Mouse (Mus musculus) duodenum, adult 2 months (tissue): ENCODE measurements around the gene Kansl1. TPM values are rescaled to one million over a fixed set of nuclear protein-coding genes. Genes with fewer than 3 reads are reported as not detected.

Source experiments
- polyA plus RNA-seq: library from polyadenylated mRNA; depleted of rRNA; stranded (reverse); fragments of >200 nt; gene quantifications from 2 replicates; pipeline ENCODE4 v1.2.3, GENCODE M21; 2012; ENCODE audit warnings: low replicate concordance; rRNA removed

Gene Kansl1
- 37.8 and 52.2 TPM in 2 replicates for polyA plus RNA-seq

GRCm38 (mm10) chr11:104468751-104469268, at the start of gene Kansl1:
Gene Kansl1 (minus strand): TSS chr11:104468861.

Other genes with a start within 250 kb of the Kansl1 start
- gene Mapt, start 237.5 kb downstream of the Kansl1 start, polyA plus RNA-seq = 1.1 and 1.2 TPM in 2 replicates
- 0.62 and 0.93 TPM in 2 replicates for gene Cdc27, start 81.8 kb upstream of the Kansl1 start, polyA plus RNA-seq
- gene Myl4, start 81.8 kb upstream of the Kansl1 start, polyA plus RNA-seq = 0.89 and 1.9 TPM in 2 replicates
- 3.4 and 4.6 TPM in 2 replicates for gene Itgb3, start 139.1 kb upstream of the Kansl1 start, polyA plus RNA-seq
- not detected in 2 replicates for gene Gm11639, start 216.8 kb upstream of the Kansl1 start, polyA plus RNA-seq